Mouse (Mus musculus): ENCODE results near the gene Kif26b.

DNA sequence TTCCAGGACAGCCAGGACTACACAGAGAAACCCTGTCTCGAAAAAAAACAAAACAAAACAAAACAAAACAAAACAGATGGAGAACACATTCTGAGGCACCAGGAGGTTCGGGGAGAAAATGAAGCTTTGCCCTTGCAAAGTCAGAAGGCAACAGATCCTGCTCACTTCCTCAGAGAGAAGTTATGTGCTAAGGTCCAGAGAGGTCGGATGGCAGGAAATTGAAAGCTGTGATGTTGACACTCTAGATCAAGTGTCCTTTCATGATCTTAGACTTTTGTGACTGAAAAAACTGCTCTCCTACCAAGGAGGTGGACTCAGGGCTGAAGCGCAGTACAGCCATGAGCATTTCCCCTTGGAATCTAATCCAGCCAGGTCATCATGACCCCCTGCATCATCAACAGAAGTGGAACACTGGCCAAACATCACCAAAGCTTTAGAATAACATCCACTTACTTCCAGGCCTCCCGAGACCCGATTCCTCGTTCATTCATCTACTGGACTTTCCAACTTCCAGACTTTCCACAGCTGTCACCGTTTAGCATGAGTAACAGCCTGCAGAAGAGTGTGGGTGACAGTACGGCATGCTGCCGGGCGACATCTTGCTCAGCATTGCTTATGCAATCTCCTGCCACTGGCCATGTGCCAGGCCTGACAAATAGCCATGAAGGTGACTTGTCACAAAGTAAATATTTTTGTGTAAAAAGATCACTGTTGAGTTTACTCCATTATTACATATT is 112.0 kb downstream of the Kif26b start:
- TF ChIP-seq CTCF (IDR thresholded peaks at IDR 0.05) (no peak), EP300 (IDR thresholded peaks at IDR 0.05) (no peak)
